Mouse (Mus musculus): ENCODE results near the gene Zbtb9. TPM values are rescaled to one million over a fixed set of nuclear protein-coding genes. Genes with fewer than 3 reads are reported as not detected.

Gene Zbtb9
- polyA plus RNA-seq, 1 experiment from 2014 or later = 16.7 TPM

- Histone ChIP-seq H3K27me3 (no peaks in the 10 kb centered on the region), H3K9ac (0 out of 2 replicates have a peak overlapping the region, but pooled peaks have one; percentile 40), H3K36me3 (no peaks in the 10 kb centered on the region), H3K27ac (peak overlapping the region; percentile 81), H3K9me3 (no peaks in the 10 kb centered on the region), H3K4me2 (replicated peaks) (peak overlapping the region; percentile 55), H3K4me1 (peaks cover 55% of the 10 kb centered on the region), H3K4me3 (no peak overlapping the region)
- WGBS = 56% methylated on average over 10 of the region's 10 CpGs
- ATAC-seq (ENCODE audit: low FRiP score, low read depth) = no peak
Observed at GRCm38 (mm10) chr17:27039432-27040102, 66.6 kb downstream of the Zbtb9 start.

- H3K4me2 ChIP-seq (replicated peaks) = peak overlapping the region; percentile 55
- 10% methylated on average over 20 of the region's 20 CpGs for WGBS
- H3K4me3 ChIP-seq = peak overlapping the region; percentile 21; the same call in 1 of the 2 replicates
- peak overlapping the region; percentile 81 for H3K27ac ChIP-seq
- H3K27me3 ChIP-seq = no peaks in the 10 kb centered on the region
- ATAC-seq (ENCODE audit: low FRiP score, low read depth) = peak; percentile 16; the same call in 1 of the 2 replicates
- H3K36me3 ChIP-seq = no peaks in the 10 kb centered on the region
- H3K9ac ChIP-seq = peak overlapping the region; percentile 40
- H3K4me1 ChIP-seq = peaks cover 53% of the 10 kb centered on the region
- H3K9me3 ChIP-seq = no peaks in the 10 kb centered on the region
Observed at GRCm38 (mm10) chr17:27040304-27041045, 67.5 kb downstream of the Zbtb9 start.

GRCm38 (mm10) chr17:27041046-27041786 is 68.2 kb downstream of the Zbtb9 start:
- no peak overlapping the region for H3K4me3 ChIP-seq
- H3K9ac ChIP-seq = no peak overlapping the region
- H3K4me2 ChIP-seq (replicated peaks) = no peak overlapping the region
- peaks cover 48% of the 10 kb centered on the region for H3K4me1 ChIP-seq
- H3K27ac ChIP-seq = peak overlapping the region; percentile 81; the same call in 1 of the 2 replicates
- H3K27me3 ChIP-seq = no peaks in the 10 kb centered on the region
- no peaks in the 10 kb centered on the region for H3K9me3 ChIP-seq
- no peaks in the 10 kb centered on the region for H3K36me3 ChIP-seq
- no peak for ATAC-seq (ENCODE audit: low FRiP score, low read depth)
- 36% methylated on average over 13 of the region's 13 CpGs for WGBS

- H3K4me1 ChIP-seq = peaks cover 47% of the 10 kb centered on the region
- no peak overlapping the region for H3K4me3 ChIP-seq
- H3K4me2 ChIP-seq (replicated peaks) = no peak overlapping the region
- H3K9me3 ChIP-seq = no peaks in the 10 kb centered on the region
- H3K9ac ChIP-seq = no peak overlapping the region
- no peak for ATAC-seq (ENCODE audit: low FRiP score, low read depth)
- 84% methylated on average over 2 of the region's 2 CpGs for WGBS
- no peaks in the 10 kb centered on the region for H3K27me3 ChIP-seq
- H3K27ac ChIP-seq = no peak overlapping the region; the same call in 1 of the 2 replicates
- H3K36me3 ChIP-seq = no peaks in the 10 kb centered on the region
Observed at GRCm38 (mm10) chr17:27041787-27042055, 68.8 kb downstream of the Zbtb9 start.

- no peaks in the 10 kb centered on the region for H3K9me3 ChIP-seq
- no peaks in the 10 kb centered on the region for H3K27me3 ChIP-seq
- no peak overlapping the region for H3K27ac ChIP-seq
- H3K36me3 ChIP-seq = no peaks in the 10 kb centered on the region
- 52% methylated on average over 6 of the region's 6 CpGs for WGBS
- H3K4me1 ChIP-seq = peaks cover 45% of the 10 kb centered on the region
- ATAC-seq (ENCODE audit: low FRiP score, low read depth) = no peak
- no peak overlapping the region for H3K4me3 ChIP-seq
- H3K9ac ChIP-seq = 0 out of 2 replicates have a peak overlapping the region, but pooled peaks have one; percentile 48
- H3K4me2 ChIP-seq (replicated peaks) = no peak overlapping the region
Observed at GRCm38 (mm10) chr17:27042840-27043239, 69.9 kb downstream of the Zbtb9 start.

GRCm38 (mm10) chr17:27045164-27045563 is 72.2 kb downstream of the Zbtb9 start:
- H3K4me2 ChIP-seq (replicated peaks) = no peak overlapping the region
- no peak overlapping the region for H3K27ac ChIP-seq
- H3K4me3 ChIP-seq = no peak overlapping the region
- WGBS = 81% methylated on average over 6 of the region's 6 CpGs
- peaks cover 30% of the 10 kb centered on the region for H3K4me1 ChIP-seq
- no peaks in the 10 kb centered on the region for H3K27me3 ChIP-seq
- no peak for ATAC-seq (ENCODE audit: low FRiP score, low read depth)
- H3K9me3 ChIP-seq = no peaks in the 10 kb centered on the region
- no peak overlapping the region for H3K9ac ChIP-seq
- H3K36me3 ChIP-seq = no peaks in the 10 kb centered on the region

- no peak for ATAC-seq (ENCODE audit: low FRiP score, low read depth)
- Histone ChIP-seq H3K4me3 (no peak overlapping the region), H3K27ac (peak overlapping the region; percentile 82), H3K4me1 (peaks cover 24% of the 10 kb centered on the region), H3K9ac (0 out of 2 replicates have a peak overlapping the region, but pooled peaks have one; percentile 13), H3K4me2 (replicated peaks) (no peak overlapping the region), H3K9me3 (no peaks in the 10 kb centered on the region), H3K36me3 (no peaks in the 10 kb centered on the region), H3K27me3 (no peaks in the 10 kb centered on the region)
- WGBS = 71% methylated on average over 14 of the region's 14 CpGs
Observed at GRCm38 (mm10) chr17:27047762-27048444, 74.9 kb downstream of the Zbtb9 start.

GRCm38 (mm10) chr17:27048445-27049239 is 75.7 kb downstream of the Zbtb9 start:
- H3K27ac ChIP-seq = peak overlapping the region; percentile 82
- 0 out of 2 replicates have a peak overlapping the region, but pooled peaks have one; percentile 13 for H3K9ac ChIP-seq
- no peaks in the 10 kb centered on the region for H3K36me3 ChIP-seq
- ATAC-seq (ENCODE audit: low FRiP score, low read depth) = no peak
- H3K9me3 ChIP-seq = no peaks in the 10 kb centered on the region
- 58% methylated on average over 14 of the region's 14 CpGs for WGBS
- H3K4me3 ChIP-seq = no peak overlapping the region
- H3K27me3 ChIP-seq = no peaks in the 10 kb centered on the region
- no peak overlapping the region for H3K4me2 ChIP-seq (replicated peaks)
- peaks cover 21% of the 10 kb centered on the region for H3K4me1 ChIP-seq

- peaks cover 22% of the 10 kb centered on the region for H3K4me1 ChIP-seq
- H3K9me3 ChIP-seq = no peaks in the 10 kb centered on the region
- H3K4me3 ChIP-seq = no peak overlapping the region
- no peak for ATAC-seq (ENCODE audit: low FRiP score, low read depth)
- no peak overlapping the region; the same call in 1 of the 2 replicates for H3K27ac ChIP-seq
- no peak overlapping the region for H3K9ac ChIP-seq
- H3K36me3 ChIP-seq = no peaks in the 10 kb centered on the region
- H3K4me2 ChIP-seq (replicated peaks) = no peak overlapping the region
- 67% methylated on average over 5 of the region's 5 CpGs for WGBS
- no peaks in the 10 kb centered on the region for H3K27me3 ChIP-seq
Observed at GRCm38 (mm10) chr17:27050853-27051252, 77.9 kb downstream of the Zbtb9 start.

GRCm38 (mm10) chr17:27051514-27051913 is 78.5 kb downstream of the Zbtb9 start:
- WGBS = 38% methylated on average over 11 of the region's 11 CpGs
- no peaks in the 10 kb centered on the region for H3K27me3 ChIP-seq

GRCm38 (mm10) chr17:27056170-27056569 is 83.2 kb downstream of the Zbtb9 start:
- H3K9ac ChIP-seq = peak overlapping the region; percentile 76

More at GRCm38 (mm10) chr17:27051514-27051913, 78.5 kb downstream of the Zbtb9 start:
- no peak overlapping the region for H3K9ac ChIP-seq
- no peak overlapping the region for H3K4me3 ChIP-seq
- no peak for ATAC-seq (ENCODE audit: low FRiP score, low read depth)
- no peak overlapping the region for H3K27ac ChIP-seq
- H3K9me3 ChIP-seq = no peaks in the 10 kb centered on the region
- peaks cover 28% of the 10 kb centered on the region for H3K4me1 ChIP-seq
- no peaks in the 10 kb centered on the region for H3K36me3 ChIP-seq
- H3K4me2 ChIP-seq (replicated peaks) = peak overlapping the region; percentile 31; the same call in 1 of the 2 replicates

More at GRCm38 (mm10) chr17:27056170-27056569, 83.2 kb downstream of the Zbtb9 start:
- Histone ChIP-seq H3K4me2 (replicated peaks) (peak overlapping the region; percentile 93), H3K9me3 (no peaks in the 10 kb centered on the region), H3K27ac (peak overlapping the region; percentile 71), H3K4me1 (peaks cover 47% of the 10 kb centered on the region), H3K27me3 (peaks cover 7% of the 10 kb centered on the region; the same call in 1 of the 2 replicates), H3K4me3 (peak overlapping the region; percentile 64), H3K36me3 (no peaks in the 10 kb centered on the region)
- peak; percentile 55 for ATAC-seq (ENCODE audit: low FRiP score, low read depth)
- WGBS = under 1% methylated on average over 13 of the region's 13 CpGs

All from limb, embryonic 13.5 days (tissue).